Mouse (Mus musculus) layer of hippocampus, adult 9-11 months (tissue): ENCODE results near the gene Ranbp17.

Experiments used
- DNase-seq: peaks from one replicate; pipeline ENCODE4 v3.0.0; 2022

The Ranbp17 gene

GRCm38 (mm10) chr11:33195061-33195460 is 318.5 kb downstream of the Ranbp17 start:
- no peak for DNase-seq

GRCm38 (mm10) chr11:33193695-33194094 is 319.9 kb downstream of the Ranbp17 start:
- DNase-seq, result no peak

- DNase-seq, result no peak
These were observed 331.7 kb downstream of the Ranbp17 start for GRCm38 (mm10) chr11:33181804-33182203.

GRCm38 (mm10) chr11:33180701-33181116 is 332.8 kb downstream of the Ranbp17 start:
- DNase-seq, result no peak

- no peak for DNase-seq
These were observed 333.7 kb downstream of the Ranbp17 start for GRCm38 (mm10) chr11:33179802-33180201.

GRCm38 (mm10) chr11:33176525-33177245 is 336.9 kb downstream of the Ranbp17 start:
- no peak for DNase-seq

GRCm38 (mm10) chr11:33175768-33176167 is 337.8 kb downstream of the Ranbp17 start:
- no peak for DNase-seq

GRCm38 (mm10) chr11:33170489-33170888 is 343.1 kb downstream of the Ranbp17 start:
- DNase-seq, result no peak

GRCm38 (mm10) chr11:33162998-33163506 is 350.5 kb downstream of the Ranbp17 start, which contains the start of gene Npm1:
Gene Npm1 (minus strand): TSS chr11:33163206.
- peak; percentile 99 for DNase-seq

GRCm38 (mm10) chr11:33162211-33162997 is 351.1 kb downstream of the Ranbp17 start:
- peak; percentile 75 for DNase-seq
